Mouse (Mus musculus) midbrain, embryonic 15.5 days (tissue): ENCODE measurements at regions not wholly inside any gene's neighbourhood (a gene's known extent, or its start where the extent isn't known, plus 50 kb on each side); places are given as distances from the start of the nearest gene placed in this dataset.

Experiments
- ATAC-seq: fragments of 200-750 bp; cut with Nextera tagmentation; replicated peaks from 2 replicates; pipeline ENCODE4 v1.8.0; 2017; ENCODE audit warnings: moderate TSS enrichment
- H3K27ac ChIP-seq: fragments of 300-500 bp; sonication (generic); 2 replicates; pipeline ENCODE4 v1.5.1; 2015; ENCODE audit warnings: mild to moderate bottlenecking, inconsistent platforms
- H3K27me3 ChIP-seq: fragments of 300-500 bp; sonication (generic); replicated peaks from 2 replicates; pipeline ENCODE4 v1.6.1; 2015; ENCODE audit warnings: inconsistent platforms
- H3K36me3 ChIP-seq: fragments of 300-500 bp; sonication (generic); replicated peaks from 2 replicates; pipeline ENCODE4 v1.6.1; 2015; ENCODE audit warnings: inconsistent platforms
- H3K4me1 ChIP-seq: fragments of 300-500 bp; sonication (generic); 2 replicates; pipeline ENCODE4 v1.6.1; 2015; ENCODE audit warnings: inconsistent platforms
- H3K4me2 ChIP-seq: fragments of 300-500 bp; sonication (generic); 2 replicates; pipeline ENCODE4 v1.6.1; 2015; ENCODE audit warnings: inconsistent platforms, mild to moderate bottlenecking, moderate library complexity
- H3K4me3 ChIP-seq: fragments of 300-500 bp; sonication (generic); 2 replicates; pipeline ENCODE4 v1.5.1; 2015; ENCODE audit warnings: mild to moderate bottlenecking, inconsistent platforms
- H3K9ac ChIP-seq: fragments of 300-500 bp; sonication (generic); 2 replicates; pipeline ENCODE4 v1.6.1; 2015; ENCODE audit warnings: mild to moderate bottlenecking, inconsistent platforms
- H3K9me3 ChIP-seq: fragments of 300-500 bp; sonication (generic); 2 replicates; pipeline ENCODE4 v1.6.1; 2016; ENCODE audit warnings: inconsistent platforms
- WGBS: fragments of 180-500 bp; shearing (Covaris S2); methylation state at CpG from one replicate; pipeline ENCODE4 v1.1.7; 2015; ENCODE audit warnings: mixed read lengths; 5-methylcytosine and 5-hydroxymethylcytosine counted together

DNA sequence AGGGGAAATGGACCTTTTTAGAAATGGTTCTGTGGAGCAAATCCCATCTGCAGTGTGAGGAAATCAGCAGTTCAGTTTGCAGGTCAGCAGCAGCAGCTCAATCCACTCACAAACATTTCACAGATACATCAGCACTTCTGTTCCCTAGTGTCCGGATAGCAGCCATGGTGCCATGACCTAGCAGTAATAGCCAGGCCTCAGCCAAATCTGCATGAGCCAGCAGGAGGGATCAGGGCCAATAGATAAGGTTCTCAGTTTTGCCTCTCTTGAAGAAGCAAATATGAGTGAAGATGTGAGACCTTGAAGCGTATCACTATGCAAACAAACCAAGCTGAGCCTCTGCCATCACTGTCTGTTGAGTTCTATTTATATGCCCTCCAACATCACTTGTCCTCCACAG lies 380.7 kb upstream of the Chrm3 start:
- H3K4me2 ChIP-seq, result no peak overlapping the region
- H3K4me1 ChIP-seq, result no peaks in the 10 kb centered on the region
- H3K4me3 ChIP-seq, result no peak overlapping the region
- no peaks in the 10 kb centered on the region for H3K27me3 ChIP-seq
- no peak overlapping the region for H3K9ac ChIP-seq
- 89% methylated on average over 2 of the region's 2 CpGs for WGBS
- H3K36me3 ChIP-seq, result no peaks in the 10 kb centered on the region
- H3K27ac ChIP-seq, result no peak overlapping the region
- H3K9me3 ChIP-seq, result no peaks in the 10 kb centered on the region
- ATAC-seq, result no peak

DNA sequence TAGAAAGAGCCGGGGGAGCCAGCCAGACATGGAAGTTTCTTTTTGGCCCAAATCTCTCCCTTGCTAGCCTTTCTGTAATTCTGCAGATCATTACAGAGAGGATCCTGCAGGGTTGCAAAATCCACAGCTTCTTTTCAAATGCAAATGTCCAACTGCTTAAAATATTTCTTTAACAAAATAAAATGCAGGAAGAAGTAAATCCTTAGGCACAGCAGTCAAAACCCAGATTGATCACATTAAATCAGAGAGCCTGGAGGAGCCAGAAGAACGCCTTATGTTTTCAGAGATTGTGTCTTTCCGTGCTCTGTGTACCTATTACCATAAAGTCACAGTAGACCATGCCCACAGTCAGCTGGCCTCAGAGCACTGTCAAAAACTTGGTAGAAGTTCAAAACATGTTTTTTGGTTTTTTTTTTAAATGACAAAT lies 365.1 kb upstream of the Chrm3 start:
- Histone ChIP-seq H3K4me3 (no peak overlapping the region), H3K9ac (no peak overlapping the region), H3K36me3 (no peaks in the 10 kb centered on the region), H3K4me2 (no peak overlapping the region), H3K27ac (0 out of 2 replicates have a peak overlapping the region, but pooled peaks have one; percentile 50), H3K27me3 (no peaks in the 10 kb centered on the region), H3K9me3 (no peaks in the 10 kb centered on the region), H3K4me1 (peaks cover 12% of the 10 kb centered on the region)
- peak; percentile 88 for ATAC-seq
- 15% methylated on average over 3 of the region's 3 CpGs for WGBS

DNA sequence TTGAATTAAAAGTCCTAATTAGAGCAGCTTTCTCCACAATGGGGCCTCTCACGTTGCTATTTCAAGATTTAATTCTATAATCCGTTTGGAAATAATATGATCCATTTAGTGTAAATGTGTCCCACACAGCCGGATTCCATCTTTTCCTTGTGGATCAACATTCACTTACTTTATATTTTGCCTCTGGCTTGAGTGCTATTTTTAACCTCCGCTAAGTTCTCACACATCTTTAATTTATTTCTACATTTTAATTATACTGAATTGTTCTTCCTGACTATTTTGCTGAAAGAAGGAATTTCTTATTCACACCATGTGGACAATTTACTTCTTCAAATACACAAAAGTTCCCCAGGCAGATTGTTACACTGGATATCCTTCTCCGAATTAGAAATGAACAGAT lies 364.7 kb upstream of the Chrm3 start:
- H3K4me2 ChIP-seq, result no peak overlapping the region
- peak; percentile 42 for ATAC-seq
- no peaks in the 10 kb centered on the region for H3K27me3 ChIP-seq
- H3K9ac ChIP-seq, result no peak overlapping the region
- 0 out of 2 replicates have a peak overlapping the region, but pooled peaks have one; percentile 54 for H3K27ac ChIP-seq
- peaks cover 12% of the 10 kb centered on the region for H3K4me1 ChIP-seq
- H3K36me3 ChIP-seq, result no peaks in the 10 kb centered on the region
- WGBS, result 32% methylated on average over 5 of the region's 5 CpGs
- H3K4me3 ChIP-seq, result no peak overlapping the region
- no peaks in the 10 kb centered on the region for H3K9me3 ChIP-seq

DNA sequence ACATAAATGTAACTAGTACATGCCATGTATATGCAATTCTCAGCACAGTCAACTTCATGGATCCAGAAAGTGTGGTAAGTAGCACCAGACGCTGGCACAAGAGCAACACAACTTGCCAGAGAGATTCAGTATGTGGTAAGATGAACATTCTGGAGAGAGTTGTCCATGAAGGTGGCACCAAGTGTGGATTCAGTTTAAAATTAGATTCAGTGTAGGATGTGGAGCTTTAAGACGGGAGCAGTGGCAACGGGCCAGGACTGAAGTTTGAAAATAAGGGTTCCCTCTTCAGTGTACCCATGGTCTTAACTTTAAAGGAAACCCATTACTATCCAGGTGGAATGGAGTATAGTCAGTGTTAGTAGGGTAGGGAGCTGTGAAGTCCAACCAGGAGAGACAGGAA lies 360.0 kb upstream of the Chrm3 start:
- no peaks in the 10 kb centered on the region for H3K9me3 ChIP-seq
- WGBS, result 94% methylated on average over 3 of the region's 3 CpGs
- H3K4me2 ChIP-seq, result no peak overlapping the region
- no peak for ATAC-seq
- H3K4me3 ChIP-seq, result no peak overlapping the region
- H3K27me3 ChIP-seq, result no peaks in the 10 kb centered on the region
- H3K4me1 ChIP-seq, result peaks cover 5% of the 10 kb centered on the region
- no peak overlapping the region for H3K9ac ChIP-seq
- no peaks in the 10 kb centered on the region for H3K36me3 ChIP-seq
- H3K27ac ChIP-seq, result no peak overlapping the region

DNA sequence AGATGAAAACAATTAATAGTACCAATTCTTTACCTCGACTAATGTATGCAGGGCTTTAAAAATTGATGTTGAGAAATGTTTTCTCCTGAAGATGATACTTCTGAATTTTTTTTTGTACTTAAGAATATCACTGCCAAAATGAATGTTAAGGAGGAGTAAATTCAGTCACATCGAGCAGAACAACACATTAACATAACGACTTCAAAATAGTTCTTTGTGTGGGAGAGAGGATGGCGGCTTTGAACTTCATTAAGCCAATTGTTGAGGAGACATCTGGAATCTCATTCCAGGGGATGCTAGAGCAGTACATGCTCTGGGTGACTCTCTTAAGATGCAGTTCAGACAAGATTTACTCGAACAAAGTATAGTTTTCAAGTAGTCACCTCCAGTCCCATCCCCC lies 350.8 kb upstream of the Chrm3 start:
- H3K27me3 ChIP-seq, result no peaks in the 10 kb centered on the region
- H3K27ac ChIP-seq, result no peak overlapping the region
- no peak overlapping the region for H3K9ac ChIP-seq
- no peaks in the 10 kb centered on the region for H3K9me3 ChIP-seq
- H3K4me3 ChIP-seq, result no peak overlapping the region
- 0 out of 2 replicates have a peak, but pooled peaks cover 4% of the 10 kb centered on the region for H3K4me1 ChIP-seq
- no peak for ATAC-seq
- 81% methylated on average over 5 of the region's 5 CpGs for WGBS
- H3K4me2 ChIP-seq, result no peak overlapping the region
- no peaks in the 10 kb centered on the region for H3K36me3 ChIP-seq

DNA sequence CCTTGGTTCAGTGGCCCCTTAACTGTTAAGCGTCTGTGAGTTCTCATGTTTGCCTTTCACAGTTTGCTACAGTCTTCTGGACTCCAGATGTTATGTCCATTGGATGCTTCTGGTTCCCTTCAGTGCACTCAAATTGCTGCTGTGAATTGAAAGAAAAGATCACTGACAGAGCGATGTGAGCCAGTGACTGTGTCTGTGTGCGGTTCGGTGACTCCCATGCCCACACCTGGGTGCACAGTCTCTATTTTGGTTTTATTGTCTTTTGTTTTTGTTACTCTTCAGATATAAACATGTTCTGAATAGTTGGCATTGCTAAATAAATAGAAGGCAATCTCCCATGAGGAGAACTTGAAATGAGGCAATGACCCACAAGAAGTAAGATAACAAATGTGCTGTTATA lies 350.3 kb upstream of the Chrm3 start:
- H3K9me3 ChIP-seq, result no peaks in the 10 kb centered on the region
- H3K9ac ChIP-seq, result no peak overlapping the region
- H3K4me3 ChIP-seq, result no peak overlapping the region
- no peak overlapping the region for H3K27ac ChIP-seq
- H3K27me3 ChIP-seq, result no peaks in the 10 kb centered on the region
- 75% methylated on average over 4 of the region's 4 CpGs for WGBS
- 0 out of 2 replicates have a peak, but pooled peaks cover 4% of the 10 kb centered on the region for H3K4me1 ChIP-seq
- no peaks in the 10 kb centered on the region for H3K36me3 ChIP-seq
- no peak overlapping the region for H3K4me2 ChIP-seq
- no peak for ATAC-seq

DNA sequence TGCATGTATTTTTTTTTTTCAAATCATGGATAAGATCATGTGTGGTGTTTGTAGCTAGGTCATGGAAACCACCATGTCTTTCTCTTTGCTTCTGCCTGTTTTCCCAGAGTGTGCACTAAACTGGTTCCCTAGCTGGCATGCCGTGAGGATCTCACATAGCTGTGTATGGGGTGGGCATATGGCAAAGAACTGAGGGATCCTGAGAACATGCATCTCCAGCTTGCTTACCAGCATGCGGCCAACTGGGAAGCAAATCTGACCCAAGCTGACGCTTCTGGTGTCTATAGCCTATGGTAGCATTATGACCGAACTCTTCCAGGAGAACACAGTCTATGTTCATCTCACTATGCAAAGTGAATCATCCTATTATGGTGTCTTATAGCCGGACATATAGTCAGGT lies 336.5 kb upstream of the Chrm3 start:
- no peak for ATAC-seq
- H3K9ac ChIP-seq, result no peak overlapping the region
- no peaks in the 10 kb centered on the region for H3K4me1 ChIP-seq
- H3K4me2 ChIP-seq, result no peak overlapping the region
- H3K27me3 ChIP-seq, result no peaks in the 10 kb centered on the region
- H3K27ac ChIP-seq, result no peak overlapping the region
- H3K36me3 ChIP-seq, result no peaks in the 10 kb centered on the region
- no peaks in the 10 kb centered on the region for H3K9me3 ChIP-seq
- H3K4me3 ChIP-seq, result no peak overlapping the region
- WGBS, result 95% methylated on average over 5 of the region's 5 CpGs

DNA sequence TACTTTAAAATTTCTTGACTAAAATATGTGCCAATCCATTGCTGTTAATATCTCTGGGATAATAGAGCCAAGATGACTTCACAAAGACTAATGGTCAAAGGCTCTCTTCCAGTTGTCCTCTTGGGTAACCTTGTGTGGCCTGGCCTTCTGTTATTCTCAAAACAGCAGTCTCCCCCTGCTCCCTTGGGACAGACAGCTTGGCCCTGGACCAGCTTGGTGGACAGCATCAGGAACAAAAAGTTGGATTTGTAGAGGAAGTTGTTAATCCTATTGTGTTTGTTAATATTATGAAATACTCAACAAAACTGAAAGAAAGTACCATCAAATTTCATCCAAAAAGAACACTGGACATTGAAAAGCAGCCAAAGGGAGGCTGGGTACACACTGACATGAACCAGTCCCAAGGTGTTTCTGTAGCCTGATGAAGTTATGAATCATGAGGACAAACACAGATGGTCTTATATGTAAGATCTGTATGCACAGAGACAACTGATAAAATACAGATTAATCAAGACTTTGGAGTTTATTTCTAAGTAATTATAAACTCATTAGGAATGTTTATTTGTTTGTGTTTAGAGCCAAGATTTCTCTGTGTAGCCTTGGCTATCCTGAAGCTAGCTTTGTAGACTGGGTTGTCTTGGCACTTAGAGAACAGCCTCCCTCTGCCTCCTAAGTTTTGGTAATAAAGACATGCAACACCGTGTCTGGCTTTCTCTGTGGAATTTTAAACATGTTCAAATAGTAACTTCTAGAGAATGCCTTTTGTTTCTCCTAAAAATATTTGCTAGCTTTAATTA lies 335.7 kb upstream of the Chrm3 start:
- 81% methylated on average over 1 of the region's 1 CpGs for WGBS
- ATAC-seq, result no peak

DNA sequence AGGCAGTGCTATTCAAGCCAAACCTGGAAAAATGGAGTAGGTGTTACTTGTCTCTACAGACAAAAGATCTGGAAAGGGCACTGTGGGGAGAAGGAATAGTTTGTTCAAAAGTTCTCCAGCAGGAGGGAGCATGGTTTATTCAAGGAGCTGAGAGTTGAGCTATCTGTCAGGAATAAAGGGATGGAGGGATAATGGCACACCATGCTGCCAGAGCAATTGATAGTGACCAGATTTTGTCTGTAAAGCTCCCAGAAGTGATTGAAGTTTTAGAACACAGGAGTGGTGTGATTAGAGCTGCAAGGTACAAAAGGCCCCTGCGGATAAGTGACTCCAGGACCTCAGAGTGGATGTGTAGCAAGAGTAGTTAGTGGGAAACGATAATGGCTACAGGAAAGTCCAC lies 330.7 kb upstream of the Chrm3 start:
- H3K4me2 ChIP-seq, result no peak overlapping the region
- no peaks in the 10 kb centered on the region for H3K4me1 ChIP-seq
- H3K27ac ChIP-seq, result no peak overlapping the region
- H3K9ac ChIP-seq, result no peak overlapping the region
- no peaks in the 10 kb centered on the region for H3K27me3 ChIP-seq
- H3K4me3 ChIP-seq, result no peak overlapping the region
- H3K36me3 ChIP-seq, result no peaks in the 10 kb centered on the region
- H3K9me3 ChIP-seq, result no peaks in the 10 kb centered on the region
- WGBS, result 31% methylated on average over 2 of the region's 2 CpGs
- ATAC-seq, result 0 out of 2 replicates have a peak, but pooled peaks have one; percentile 30

More for the DNA sequence above, 335.7 kb upstream of the Chrm3 start:
- H3K4me1 ChIP-seq, result no peaks in the 10 kb centered on the region
- no peak overlapping the region for H3K4me2 ChIP-seq
- no peak overlapping the region for H3K4me3 ChIP-seq
- H3K9me3 ChIP-seq, result no peaks in the 10 kb centered on the region
- H3K27ac ChIP-seq, result no peak overlapping the region
- H3K36me3 ChIP-seq, result no peaks in the 10 kb centered on the region
- H3K27me3 ChIP-seq, result no peaks in the 10 kb centered on the region
- no peak overlapping the region for H3K9ac ChIP-seq

DNA sequence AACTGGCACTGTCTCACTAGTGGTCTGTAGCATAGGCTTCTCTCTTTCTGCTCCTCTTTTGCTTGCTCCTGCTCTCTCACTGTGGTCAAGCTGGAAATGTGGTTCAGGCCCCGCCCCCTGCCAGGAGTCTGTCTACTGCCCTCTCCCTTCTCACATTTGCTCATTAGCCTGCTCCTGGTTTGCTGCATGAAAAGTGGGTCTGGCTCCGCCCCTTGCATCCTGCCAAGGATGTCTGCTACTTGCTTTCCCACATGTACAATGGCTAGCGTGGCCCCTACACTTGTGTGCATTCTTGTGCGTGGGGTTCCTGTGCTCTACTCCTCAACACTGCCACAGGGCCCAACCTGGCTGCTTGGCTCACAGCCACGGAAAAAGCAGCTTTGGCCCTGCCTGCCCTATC lies 326.7 kb upstream of the Chrm3 start:
- H3K4me1 ChIP-seq, result no peaks in the 10 kb centered on the region
- H3K9me3 ChIP-seq, result no peaks in the 10 kb centered on the region
- no peak overlapping the region for H3K9ac ChIP-seq
- H3K36me3 ChIP-seq, result no peaks in the 10 kb centered on the region
- no peak overlapping the region for H3K4me2 ChIP-seq
- no peak overlapping the region for H3K27ac ChIP-seq
- no peaks in the 10 kb centered on the region for H3K27me3 ChIP-seq
- H3K4me3 ChIP-seq, result no peak overlapping the region
- WGBS, result 82% methylated on average over 5 of the region's 5 CpGs
- no peak for ATAC-seq

DNA sequence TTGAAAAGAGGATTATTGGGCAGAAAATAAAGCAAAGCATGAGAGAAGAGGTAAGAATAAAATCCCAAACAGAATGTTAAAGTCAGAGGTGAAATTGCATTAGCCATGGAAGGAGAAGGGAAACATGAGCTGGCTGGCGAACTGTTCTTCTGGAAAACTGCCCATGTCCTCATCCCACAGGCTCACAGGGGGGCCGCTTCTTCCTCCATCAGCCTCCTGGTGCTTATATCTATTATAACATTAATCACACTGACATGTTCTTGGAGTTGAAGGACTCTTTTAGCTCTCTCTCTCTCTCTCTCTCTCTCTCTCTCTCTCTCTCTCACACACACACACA lies 293.4 kb upstream of the Chrm3 start:
- peak; percentile 45 for ATAC-seq
- Histone ChIP-seq H3K36me3 (no peaks in the 10 kb centered on the region), H3K4me1 (no peaks in the 10 kb centered on the region), H3K4me3 (no peak overlapping the region), H3K4me2 (no peak overlapping the region), H3K9ac (no peak overlapping the region), H3K9me3 (no peaks in the 10 kb centered on the region), H3K27me3 (no peaks in the 10 kb centered on the region), H3K27ac (no peak overlapping the region)
- 36% methylated on average over 2 of the region's 2 CpGs for WGBS

DNA sequence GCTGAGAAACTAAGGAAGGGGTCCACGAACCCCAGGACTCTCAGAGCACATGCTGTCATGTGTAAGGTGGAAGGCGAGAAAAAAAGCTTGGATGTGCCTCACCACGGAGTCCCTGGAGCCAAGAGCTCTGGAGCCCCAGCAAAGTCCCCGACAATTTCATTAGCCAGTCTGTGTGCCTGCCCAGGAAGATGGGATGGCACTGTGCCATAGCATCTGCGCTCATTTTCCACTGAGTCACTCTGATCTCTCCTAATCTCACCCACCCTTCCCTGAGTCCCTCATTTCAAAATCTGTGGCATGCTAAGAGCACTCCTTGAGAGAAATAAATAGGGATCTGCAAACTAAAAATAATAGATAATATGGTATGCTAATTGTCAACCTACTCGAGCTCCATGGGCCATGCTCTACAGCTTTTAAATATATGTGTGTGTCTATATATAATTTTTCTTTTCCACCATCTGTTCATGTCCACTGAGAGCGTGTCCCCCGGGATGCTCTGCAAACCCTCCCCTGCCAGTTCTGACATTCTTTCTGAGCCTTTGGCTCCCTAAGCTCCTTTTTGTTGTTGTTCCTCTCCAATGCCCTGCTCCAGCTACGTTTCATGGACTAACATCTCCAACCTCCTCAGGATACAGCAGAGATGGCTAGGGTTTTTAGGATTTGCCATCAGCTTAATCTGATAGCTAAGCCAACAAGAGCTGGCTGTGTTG lies 292.9 kb upstream of the Chrm3 start:
- H3K36me3 ChIP-seq, result no peaks in the 10 kb centered on the region
- 0 out of 2 replicates have a peak overlapping the region, but pooled peaks have one; percentile 17 for H3K27ac ChIP-seq
- WGBS, result 43% methylated on average over 9 of the region's 9 CpGs

DNA sequence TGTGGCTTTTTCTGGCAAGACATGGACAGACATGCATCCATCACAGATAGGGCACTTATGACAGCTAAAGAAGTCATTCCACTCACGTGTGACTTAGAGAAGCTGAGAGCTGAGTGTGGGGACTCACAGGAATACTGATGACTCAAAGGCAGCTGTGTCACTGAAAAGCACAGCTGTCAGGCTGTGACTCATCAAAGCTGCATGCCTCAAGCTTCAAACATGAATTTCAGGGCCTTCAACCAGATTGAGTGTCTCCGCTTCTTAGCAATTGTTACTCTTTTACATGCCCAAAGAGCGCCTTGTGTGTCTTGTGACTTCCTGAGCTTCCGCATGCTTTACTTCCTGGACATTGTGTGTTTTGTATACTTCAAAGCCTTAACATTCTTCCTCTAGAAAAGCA lies 276.2 kb upstream of the Chrm3 start:
- ATAC-seq, result peak; percentile 70; the same call in 1 of the 2 replicates
- 64% methylated on average over 4 of the region's 4 CpGs for WGBS

More for the DNA sequence above, 292.9 kb upstream of the Chrm3 start:
- ATAC-seq, result peak; percentile 88
- Histone ChIP-seq H3K27me3 (no peaks in the 10 kb centered on the region), H3K9me3 (no peaks in the 10 kb centered on the region), H3K4me3 (no peak overlapping the region), H3K4me1 (no peaks in the 10 kb centered on the region), H3K4me2 (no peak overlapping the region), H3K9ac (no peak overlapping the region)

More for the DNA sequence above, 276.2 kb upstream of the Chrm3 start:
- H3K36me3 ChIP-seq, result no peaks in the 10 kb centered on the region
- H3K27me3 ChIP-seq, result no peaks in the 10 kb centered on the region
- H3K4me2 ChIP-seq, result no peak overlapping the region
- H3K27ac ChIP-seq, result no peak overlapping the region
- no peak overlapping the region for H3K9ac ChIP-seq
- H3K4me3 ChIP-seq, result no peak overlapping the region
- H3K4me1 ChIP-seq, result no peaks in the 10 kb centered on the region
- no peaks in the 10 kb centered on the region for H3K9me3 ChIP-seq
